Mouse (Mus musculus) cerebellum, adult 9-10 months (tissue): Measurements from ENCODE around the gene Hacl1.
A peak's percentile ranks its signal among the peaks of the same experiment; 100 is the strongest.

Experiments used
- DNase-seq: peaks from one replicate; pipeline ENCODE4 v3.0.0; 2022

The Hacl1 gene

DNA sequence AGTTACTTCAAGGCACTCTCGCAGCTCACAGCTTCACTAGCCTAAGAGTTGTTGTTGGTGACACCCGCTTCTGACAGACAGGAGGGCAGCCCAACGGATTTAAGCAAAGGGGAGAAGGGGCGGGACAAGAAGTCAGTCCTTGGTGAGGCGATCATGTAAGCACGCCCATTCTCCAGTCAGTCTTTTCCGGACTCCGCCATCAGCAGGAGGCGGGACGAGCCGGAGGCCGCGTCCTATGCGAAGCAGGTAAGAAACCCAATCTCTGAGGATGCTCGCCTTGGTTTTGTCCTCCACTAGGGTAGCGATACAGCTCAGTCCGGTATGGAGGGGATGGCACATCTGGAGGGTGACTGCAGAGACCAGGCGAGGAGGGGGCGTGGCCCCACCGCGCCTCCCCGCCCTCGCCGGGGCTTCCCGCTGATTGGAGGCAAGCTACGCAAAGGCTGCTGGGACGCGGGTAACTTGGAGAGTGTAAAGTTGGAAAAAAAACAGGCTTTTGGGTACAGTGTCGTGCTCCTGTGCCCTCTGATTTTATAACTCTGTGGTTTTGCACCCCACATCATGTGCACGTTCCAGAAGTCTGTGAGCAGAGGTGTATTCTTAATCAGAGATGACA, at the start of gene Hacl1, which contains the start of gene Btd:
Gene Hacl1 (minus strand): TSS at position 397 of the 616 bp plus-strand sequence.
Gene Btd (plus strand): TSS at position 139 of the 616 bp plus-strand sequence.
- peak; percentile 88 for DNase-seq

DNA sequence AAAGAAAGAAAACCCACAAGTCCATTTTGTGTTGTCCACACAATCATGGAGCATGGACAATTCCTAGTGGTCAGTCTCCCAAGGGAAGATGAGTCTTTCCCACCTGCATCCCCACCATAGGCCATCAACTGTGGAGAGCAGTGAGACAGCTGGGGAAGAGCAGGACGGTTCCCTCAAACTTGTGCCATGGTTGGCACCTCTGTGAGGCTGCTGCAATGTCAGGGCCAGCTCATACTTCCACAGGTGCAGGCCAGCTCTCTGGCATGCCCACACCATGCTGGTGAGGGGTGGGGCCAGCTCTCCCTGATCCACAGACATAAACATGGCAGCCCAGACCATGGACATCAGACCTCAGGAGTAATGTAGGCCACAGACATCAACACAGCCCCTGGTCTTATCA, 45.1 kb upstream of the Hacl1 start:
- DNase-seq: no peak

DNA sequence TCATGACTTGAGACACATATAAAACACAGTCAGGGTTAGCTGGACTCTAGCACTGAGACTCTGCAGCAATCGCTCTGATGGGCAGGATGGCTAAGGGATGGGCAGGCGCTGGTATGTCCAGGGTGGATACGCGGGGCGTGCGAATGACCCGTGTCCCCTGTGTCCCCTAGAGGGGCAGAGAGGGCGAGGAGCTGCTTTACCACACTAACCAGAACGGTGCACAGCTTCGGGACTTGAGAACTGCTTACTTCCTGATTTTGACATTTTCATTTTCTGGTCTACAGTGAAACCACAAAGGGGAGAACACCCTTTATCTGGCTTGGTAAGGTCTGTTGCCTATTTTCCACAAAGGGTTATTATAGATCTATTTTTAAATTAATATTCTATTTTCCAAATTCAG, 44.6 kb upstream of the Hacl1 start:
- no peak for DNase-seq

DNA sequence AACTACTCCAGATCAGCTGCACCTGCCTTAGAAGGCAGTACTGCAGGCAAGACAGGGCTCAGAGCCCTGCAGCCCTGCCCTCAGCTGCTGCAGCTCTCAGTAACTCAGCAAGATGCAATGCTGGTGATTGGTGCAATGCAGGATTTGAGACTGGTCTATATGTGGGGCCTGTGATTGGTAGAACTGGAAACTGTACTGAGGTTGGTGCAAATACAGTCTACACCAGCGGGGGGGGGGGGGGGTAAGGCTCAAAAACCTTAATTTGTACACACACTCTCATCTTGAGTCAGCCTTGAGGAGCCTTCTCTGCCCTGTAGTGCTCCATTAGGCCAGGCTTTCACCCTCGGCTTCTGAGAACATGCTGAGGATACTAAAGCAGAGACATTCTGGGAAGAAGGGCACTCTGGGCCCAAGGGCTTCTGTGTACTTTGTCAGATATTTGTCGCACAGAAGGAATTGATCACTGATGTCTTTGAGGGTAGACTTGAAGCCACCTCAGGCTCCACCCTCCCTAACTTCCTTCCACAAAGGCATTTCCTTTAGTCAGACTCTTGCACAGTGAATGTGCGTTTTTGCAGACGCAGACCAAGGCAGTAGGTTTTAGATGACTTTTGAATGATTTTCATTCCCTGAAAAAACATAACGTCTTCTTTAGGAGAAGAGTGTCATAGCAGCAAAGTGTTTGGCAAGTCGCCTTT, 43.4 kb upstream of the Hacl1 start:
- DNase-seq: no peak

DNA sequence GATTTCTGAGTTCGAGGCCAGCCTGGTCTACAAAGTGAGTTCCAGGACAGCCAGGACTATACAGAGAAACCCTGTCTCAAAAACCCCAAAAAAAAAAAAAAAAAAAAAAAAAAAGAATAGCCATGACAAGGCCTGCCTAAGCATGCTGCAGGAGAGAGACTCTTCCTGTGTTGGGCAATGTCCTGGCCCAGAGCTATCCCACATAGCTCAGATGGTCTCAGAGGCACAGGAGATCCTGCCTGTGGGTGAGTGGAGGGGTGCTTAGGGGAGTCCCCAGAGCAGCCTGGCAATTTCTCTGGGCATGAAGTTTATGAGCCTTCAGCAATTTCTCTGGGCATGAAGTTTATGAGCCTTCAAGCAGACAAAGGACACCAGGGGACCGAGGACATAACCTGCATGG, 42.5 kb upstream of the Hacl1 start:
- no peak for DNase-seq

DNA sequence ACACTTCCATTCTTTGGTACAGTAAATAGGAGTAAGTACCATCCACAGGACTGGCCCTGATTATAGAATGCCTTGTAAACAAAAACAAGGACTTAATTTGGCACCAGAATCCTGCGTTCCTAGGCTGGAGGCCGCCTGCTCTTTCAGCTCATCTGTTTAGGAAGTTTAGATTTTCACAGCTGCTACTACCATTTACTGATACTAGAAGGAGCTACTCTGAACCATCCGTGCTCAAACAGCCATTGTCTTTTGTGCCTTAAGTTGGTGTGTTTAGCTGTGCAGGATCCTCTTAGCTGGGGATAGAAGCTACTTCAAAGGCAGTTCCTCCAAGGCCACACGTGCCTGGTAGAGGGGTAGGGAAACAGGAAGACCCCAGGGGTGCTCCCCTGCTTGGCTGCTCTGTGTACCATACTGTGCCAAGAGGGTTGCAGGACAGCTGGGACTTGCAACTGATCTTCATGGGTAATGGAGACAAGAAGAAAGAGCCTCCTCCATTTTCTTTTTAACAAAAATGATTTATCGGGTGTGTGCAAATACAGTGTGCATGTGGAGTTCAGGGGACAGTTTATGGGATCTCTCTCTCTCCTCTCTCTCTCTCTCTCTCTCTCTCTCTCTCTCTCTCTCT, 41.0 kb upstream of the Hacl1 start:
- DNase-seq: no peak

DNA sequence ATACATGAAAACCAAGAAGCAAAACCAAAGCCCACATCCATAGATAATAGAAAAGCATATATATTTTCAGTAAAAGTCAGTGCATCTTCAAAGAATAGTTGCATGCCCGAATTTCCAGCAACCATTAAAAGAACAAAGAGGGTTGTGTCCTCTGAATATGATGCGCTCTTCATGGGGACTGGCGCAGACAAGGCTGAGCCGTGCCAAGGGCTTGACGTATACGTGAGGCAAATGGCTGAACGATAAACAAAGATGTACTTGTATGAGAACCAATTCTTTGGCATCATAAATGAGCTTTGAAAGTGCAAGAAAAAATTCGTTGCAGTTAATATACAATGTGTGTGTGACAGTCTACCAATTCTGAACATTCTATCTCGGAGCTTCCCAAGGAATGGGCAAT, 40.2 kb upstream of the Hacl1 start:
- DNase-seq: no peak

DNA sequence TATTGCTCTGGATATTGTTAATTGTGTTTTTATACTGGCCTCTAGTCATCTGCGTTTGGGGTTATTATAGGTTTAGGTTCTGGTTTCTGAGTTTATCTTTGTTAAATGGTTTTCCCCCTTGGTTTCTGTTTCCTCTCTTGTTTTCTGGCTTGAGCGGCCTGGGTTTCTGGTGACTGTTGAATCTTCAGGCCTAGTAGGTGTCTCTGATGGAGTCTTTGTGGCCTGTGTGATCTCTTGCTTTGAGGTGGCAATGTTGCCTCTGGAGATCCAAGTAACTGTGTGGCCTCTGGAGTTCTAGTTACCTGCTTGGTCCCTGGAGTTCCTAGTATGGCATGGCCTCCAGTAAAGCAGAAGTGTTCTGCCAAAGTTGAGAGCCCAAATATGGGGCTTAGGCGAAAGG, 39.6 kb upstream of the Hacl1 start:
- no peak for DNase-seq

DNA sequence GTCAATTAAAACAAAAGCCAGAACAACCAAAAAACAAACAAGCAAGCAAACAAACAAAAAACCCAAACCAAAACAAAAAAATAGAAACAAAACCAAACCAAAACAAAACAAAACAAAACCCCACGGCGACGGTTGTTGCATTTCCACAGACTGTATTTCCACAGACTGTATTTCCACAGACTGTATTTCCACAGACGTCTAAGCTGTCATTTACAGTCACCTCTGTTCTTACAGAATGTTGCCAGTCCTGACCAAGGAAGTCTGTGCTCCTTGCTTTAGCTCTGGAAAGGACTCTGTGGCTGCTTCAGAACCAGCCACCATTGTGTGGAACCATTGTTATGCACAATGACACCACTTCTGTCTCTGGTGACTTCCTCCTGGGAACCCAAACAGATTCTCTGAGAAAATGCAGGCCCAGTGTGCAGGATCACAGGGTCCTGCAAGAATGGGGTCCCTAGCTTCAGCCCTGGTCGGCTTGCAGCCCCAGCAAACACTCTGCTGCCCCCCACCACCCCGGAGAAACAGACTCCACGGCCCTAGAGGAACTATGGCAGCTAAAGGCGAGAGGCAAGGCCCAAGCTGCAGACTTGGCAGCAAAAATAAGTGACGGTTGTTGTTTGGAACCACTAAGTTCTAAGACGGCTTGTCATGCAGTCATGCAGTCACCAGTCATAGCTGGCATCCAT, 30.7 kb upstream of the Hacl1 start:
- DNase-seq: no peak

DNA sequence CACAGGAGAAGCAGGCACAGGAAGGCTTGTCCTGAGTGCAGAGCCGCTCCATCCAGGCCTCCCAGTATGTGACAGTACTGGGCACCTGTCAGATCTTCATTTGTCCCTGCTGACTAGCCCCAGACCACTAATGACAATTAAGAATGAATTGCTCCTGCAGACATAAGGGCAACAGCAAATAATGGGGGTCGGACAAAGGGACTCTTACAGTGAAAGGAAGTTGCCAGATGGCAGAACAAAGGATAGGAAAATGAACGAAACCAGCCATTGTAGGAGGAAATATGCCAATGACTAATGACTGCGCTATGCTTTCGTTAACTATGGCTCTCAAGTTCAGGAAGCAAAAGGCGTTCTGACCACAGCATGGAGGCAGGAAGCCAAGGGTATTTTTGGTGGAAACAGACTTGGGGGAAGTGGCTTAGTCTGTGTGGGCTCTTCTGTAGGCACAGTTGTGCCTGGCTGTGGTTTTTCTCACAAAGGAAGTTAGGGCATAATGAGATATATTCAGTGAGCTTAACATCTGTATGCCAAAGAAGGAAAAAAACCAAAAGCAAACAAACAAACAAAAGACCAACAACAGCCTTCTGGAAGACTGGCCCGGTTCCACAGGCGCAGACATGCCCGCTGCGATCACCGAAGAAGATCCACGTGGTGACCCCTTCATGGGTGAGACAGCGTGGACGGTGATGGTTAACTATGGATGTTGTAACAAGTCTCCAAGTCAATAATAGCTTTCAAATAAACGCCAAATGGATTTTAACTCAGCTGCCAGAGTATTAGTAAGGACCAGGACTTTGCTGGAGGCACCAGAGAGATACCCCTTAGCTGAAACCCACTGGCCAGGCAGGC, 28.8 kb upstream of the Hacl1 start:
- no peak for DNase-seq

DNA sequence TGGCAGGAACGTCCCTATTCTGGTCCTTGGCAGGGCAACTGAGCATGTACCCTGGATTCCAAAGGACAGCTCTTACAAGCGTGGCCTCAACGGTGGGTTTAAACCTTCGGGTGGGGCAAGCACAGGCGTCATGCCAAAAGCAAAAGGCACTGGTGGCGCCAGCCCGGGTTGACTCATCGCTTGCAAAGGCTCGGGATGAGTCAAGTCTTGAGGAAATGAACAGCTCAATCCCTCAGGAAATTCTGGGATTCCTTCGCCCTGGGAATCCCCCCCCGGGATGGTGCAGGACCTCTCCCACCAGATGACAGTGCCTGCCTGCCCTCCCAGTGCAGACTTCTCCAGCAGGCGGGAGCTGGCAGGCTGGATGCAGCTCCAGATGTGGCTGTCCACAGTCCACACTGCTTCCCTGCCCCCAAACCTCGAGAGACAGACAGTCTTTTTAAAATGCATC, 28.1 kb upstream of the Hacl1 start:
- peak; percentile 52 for DNase-seq

DNA sequence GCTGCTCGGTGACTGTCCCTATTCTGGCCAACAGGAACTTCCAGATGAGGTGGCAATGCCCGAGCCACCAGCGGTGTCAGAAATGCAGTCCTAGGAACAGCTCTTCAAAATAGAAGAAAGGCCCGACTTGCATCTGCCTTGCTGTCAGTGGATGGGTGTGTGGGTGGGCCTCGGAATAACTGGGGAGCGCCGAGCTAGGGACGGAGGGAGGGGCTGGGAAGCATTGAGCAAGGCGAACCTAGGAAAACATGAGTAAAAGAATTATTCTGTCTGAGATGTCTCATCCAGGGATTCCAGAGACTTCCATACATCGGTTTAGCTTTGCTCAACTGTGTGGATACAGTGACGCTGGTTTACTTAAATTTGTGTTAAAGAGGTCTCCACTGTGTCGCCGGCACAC, 27.2 kb upstream of the Hacl1 start:
- no peak for DNase-seq

DNA sequence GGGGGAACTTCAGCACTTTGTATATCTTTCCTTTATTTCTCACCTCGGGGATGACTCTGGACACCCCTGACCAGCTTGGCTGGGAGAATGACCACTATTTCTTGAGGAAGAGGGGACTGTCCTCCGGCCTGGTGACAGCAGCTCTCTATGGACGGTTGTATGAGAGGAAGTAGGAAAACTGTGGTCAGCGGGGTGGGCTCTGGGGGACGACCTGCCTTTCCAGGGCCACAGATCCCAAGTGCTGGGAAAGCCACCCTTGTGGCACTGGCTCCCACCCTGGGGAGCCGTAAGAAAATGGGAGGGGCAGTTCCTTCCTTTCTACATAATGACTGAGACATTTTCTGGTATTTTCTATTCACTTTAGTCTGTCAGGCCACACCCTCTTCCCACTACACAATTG, 26.7 kb upstream of the Hacl1 start:
- DNase-seq: no peak

DNA sequence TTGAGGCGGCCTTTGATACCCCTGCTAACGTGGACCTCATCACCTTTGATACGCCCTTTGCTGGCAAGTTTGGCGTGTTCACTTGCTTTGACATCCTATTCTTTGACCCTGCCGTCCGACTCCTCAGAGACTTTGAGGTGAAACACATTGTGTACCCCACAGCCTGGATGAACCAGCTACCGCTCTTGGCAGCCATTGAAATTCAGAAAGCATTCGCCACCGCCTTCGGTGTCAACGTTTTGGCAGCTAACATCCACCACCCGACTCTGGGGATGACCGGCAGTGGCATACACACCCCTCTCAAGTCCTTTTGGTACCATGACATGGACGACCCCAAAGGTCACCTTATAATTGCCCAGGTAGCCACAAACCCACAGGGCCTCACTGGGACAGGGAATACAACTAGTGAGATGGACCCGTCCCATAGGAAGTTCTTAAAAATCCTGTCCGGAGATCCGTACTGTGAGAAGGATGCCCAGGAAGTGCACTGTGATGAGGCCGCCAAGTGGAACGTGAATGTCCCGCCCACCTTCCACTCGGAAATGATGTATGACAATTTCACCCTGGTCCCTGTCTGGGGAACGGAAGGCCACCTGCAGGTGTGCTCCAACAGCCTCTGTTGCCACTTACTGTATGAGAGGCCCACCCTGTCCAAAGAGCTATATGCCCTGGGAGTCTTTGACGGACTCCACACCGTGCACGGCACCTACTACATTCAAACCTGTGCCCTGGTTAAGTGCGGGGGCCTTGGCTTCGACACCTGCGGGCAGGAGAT, 26.0 kb upstream of the Hacl1 start:
- DNase-seq: no peak

DNA sequence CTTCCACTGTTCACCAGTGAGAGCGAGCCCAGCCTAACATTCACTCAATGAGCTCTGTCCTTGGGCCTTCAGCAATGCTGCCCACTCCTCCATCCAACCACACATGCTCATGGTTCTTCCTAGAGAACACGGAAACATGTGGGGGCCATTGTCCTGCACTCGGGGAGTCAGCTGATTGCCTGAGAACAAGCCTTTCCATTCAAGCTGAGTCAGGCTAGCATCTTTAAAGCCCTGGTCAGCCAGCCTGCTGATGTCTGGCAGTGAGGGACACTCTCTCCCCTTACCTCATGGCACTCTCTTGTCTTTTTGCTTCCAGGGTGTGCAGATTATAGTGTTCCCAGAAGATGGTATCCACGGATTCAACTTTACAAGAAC, 24.5 kb upstream of the Hacl1 start:
- no peak for DNase-seq

DNA sequence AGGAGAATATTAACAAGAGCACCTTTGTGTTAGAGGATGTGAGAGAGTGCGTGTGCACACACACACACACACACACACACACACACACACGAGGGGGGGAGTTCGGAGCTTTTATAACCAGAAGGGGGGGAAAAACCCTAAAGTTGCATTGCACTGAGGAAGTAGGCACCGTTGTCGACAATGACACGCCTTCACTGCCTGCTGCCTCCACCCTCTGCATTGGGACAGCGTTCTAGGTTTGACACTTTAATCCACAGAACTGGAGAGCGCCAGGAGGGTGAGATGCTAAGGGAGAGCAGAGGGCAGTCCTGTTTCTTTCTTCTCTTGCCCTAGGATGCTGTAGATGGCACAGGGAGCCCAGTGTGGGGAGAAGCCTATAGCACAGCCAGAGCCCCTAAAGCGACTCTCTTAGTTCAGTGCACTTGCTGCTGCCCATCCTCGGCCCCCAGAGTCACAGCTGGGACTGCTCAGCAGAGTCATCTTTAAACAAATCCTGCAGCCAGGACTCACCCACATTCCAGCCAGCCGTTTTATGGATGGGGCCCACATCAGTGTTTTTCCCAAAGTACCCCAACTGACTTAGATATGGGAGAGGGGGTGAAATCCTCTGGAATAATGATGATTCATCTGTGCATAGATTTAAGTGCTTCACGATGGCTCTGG, 23.9 kb upstream of the Hacl1 start:
- no peak for DNase-seq

DNA sequence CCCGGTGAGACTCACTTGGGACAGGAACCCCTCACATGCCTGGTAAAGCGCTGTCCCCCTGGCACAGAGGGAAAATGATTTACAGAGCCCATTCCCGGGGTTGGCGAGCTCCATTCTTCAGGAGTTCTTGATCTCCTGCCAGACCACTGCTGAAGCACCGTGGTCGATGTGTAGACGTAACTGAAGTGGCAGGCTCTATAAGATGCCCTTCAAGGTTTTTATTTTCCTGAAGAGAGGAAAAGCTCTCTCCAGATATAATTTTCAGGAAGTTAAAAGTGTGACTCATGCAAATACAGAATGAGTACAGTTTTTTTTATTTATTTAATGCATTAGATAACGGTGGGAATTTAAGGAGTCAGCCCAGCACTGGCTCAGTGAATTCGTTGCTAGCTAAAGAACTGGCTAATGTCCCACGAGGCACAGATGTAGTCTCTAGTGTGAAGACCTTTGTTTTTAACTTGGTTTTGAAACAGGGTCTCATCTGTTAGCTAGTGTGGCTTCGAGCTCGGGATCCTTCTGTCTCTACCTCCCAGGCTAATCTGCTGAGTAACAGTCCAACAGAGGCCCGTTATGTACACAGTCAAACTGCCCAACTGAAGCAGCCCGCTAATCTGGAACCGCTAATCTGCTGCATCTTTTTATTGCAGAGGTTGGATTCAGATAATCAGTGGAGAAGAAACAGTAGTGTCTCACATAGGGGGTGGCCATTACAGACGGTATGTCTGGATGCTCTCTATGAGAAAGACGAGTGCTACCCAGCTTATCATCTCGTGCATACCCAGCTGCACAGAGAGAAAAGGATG, 23.2 kb upstream of the Hacl1 start:
- no peak for DNase-seq

DNA sequence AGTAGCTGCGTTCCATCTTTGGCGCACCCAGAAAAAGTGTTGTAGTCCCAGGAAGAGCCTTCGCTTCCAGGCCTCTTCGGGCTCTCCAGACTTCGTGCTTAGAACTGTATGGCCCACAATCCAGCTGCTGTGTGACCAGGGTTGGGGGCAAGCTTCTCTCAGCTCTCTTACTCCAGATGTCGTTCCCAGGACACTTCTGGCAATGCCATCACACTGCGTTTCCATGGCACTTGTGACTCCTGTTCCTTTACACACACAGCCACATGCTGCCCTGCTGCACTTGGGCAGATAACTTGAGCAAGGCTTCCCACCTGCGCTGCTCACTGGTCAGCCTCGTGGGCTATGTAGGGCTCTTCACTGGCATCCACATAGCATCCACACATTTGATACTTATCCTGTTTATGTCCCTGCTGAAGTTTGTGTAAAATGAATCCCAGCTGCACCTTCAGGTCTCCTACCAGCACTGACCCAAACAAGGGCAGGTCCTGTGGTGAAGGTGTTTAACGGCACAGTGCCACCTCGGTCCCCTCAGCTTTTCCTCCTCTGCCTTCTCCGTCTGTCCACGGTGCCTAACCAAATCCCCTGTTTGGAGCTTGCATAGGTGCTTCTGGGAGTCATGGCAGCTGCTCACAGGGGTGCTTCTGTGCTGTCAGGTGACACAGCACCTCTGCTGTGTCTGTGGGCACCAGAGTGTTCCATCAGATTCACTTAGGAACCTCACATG, 22.5 kb upstream of the Hacl1 start:
- DNase-seq: no peak

DNA sequence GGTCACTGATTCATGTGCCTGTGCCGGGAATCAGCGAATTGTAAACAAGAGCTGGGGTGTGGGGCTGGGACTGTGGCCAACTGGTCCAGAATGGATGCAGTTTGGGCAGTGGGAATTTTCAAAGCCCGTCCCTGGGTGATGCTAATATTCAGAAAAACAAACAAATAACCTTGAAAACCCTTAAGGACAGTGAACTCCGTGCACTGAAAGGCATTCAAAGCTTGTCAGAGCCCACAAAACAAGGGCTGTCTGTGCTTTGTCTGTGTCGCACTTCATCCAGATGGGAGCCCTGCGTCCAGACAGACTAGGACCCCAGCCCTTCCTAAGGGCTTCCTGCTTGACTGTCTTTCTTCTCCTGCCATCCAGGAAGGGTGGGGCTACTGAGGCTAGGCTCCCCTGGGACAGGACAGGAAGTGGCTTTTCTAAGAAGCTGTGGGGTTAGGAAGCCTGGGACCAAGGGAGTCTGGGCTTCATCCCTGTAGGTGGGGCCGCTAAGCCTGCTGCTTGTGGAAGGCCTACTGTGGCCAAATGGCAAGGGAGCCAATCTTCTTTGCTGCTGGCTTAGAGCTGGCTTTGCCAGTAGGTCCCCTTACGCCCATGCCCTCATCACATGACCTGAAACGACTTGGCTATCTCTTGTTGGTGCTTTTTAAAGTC, 21.6 kb upstream of the Hacl1 start:
- DNase-seq: peak; percentile 55
